Mouse (Mus musculus) stomach, postnatal 0 days (tissue): Measurements from ENCODE around the gene Pdlim1. TPM values are rescaled to one million over a fixed set of nuclear protein-coding genes. Genes with fewer than 3 reads are reported as not detected.

Source experiments
- ATAC-seq: fragments of 200-750 bp; cut with Nextera tagmentation; 2 replicates; pipeline ENCODE4 v1.8.0; 2017; ENCODE audit not compliant: low FRiP score, low TSS enrichment
- DNase-seq: peaks from one replicate; pipeline ENCODE4 v3.0.0-alpha.2; 2016; ENCODE audit warnings: low spot score
- H3K27ac ChIP-seq: fragments of 300-500 bp; sonication (generic); replicated peaks from 2 replicates; pipeline ENCODE4 v1.5.1; 2014; ENCODE audit warnings: mild to moderate bottlenecking, control low read depth
- H3K27me3 ChIP-seq: fragments of 300-500 bp; sonication (generic); 2 replicates; pipeline ENCODE4 v1.6.1; 2014; ENCODE audit warnings: low read length; ENCODE audit not compliant: control insufficient read depth, insufficient read depth
- H3K36me3 ChIP-seq: fragments of 300-500 bp; sonication (generic); 2 replicates; pipeline ENCODE4 v1.6.1; 2014; ENCODE audit warnings: low read length, mixed read lengths; ENCODE audit not compliant: control insufficient read depth, insufficient read depth
- H3K4me1 ChIP-seq: fragments of 300-500 bp; sonication (generic); replicated peaks from 2 replicates; pipeline ENCODE4 v1.6.1; 2014; ENCODE audit warnings: antibody characterized with exemption; ENCODE audit not compliant: control insufficient read depth, insufficient read depth
- H3K4me2 ChIP-seq: fragments of 300-500 bp; sonication (generic); replicated peaks from 2 replicates; pipeline ENCODE4 v1.6.1; 2014; ENCODE audit warnings: low read depth, mild to moderate bottlenecking, control low read depth, moderate library complexity
- H3K4me3 ChIP-seq: fragments of 300-500 bp; sonication (generic); 2 replicates; pipeline ENCODE4 v1.5.1; 2014; ENCODE audit warnings: low read depth, low read length, control low read depth
- H3K9ac ChIP-seq: fragments of 300-500 bp; sonication (generic); 2 replicates; pipeline ENCODE4 v1.6.1; 2014; ENCODE audit warnings: mild to moderate bottlenecking, low read length, control low read depth, mixed read lengths
- H3K9me3 ChIP-seq: fragments of 300-500 bp; sonication (generic); 2 replicates; pipeline ENCODE4 v1.6.1; 2016; ENCODE audit warnings: low read length; ENCODE audit not compliant: control insufficient read depth
- CTCF ChIP-seq: IDR thresholded peaks from 2 replicates; pipeline ENCODE4 v1.5.1; 2016; ENCODE audit warnings: antibody characterized with exemption, low read depth, mild to moderate bottlenecking, moderate library complexity
- EP300 ChIP-seq: optimal IDR thresholded peaks from 2 replicates; pipeline ENCODE3; 2016; ENCODE audit warnings: antibody characterized with exemption
- WGBS: fragments of 180-500 bp; shearing (Covaris S2); extraction: QIAGEN DNeasy Blood & Tissue Kit; methylation state at CpG from one replicate; pipeline ENCODE4 v1.1.7; 2014; 5-methylcytosine and 5-hydroxymethylcytosine counted together
- polyA plus RNA-seq: library from polyadenylated mRNA; unstranded; fragments of >200 nt; fragmentation: Nextera tagmentation; extraction: Ambion mirVana; gene quantifications from 2 replicates; pipeline ENCODE4 v1.2.1, GENCODE M21; 2015

Gene Pdlim1
- polyA plus RNA-seq, 1 experiment from 2014 or later: 298 TPM

DNA sequence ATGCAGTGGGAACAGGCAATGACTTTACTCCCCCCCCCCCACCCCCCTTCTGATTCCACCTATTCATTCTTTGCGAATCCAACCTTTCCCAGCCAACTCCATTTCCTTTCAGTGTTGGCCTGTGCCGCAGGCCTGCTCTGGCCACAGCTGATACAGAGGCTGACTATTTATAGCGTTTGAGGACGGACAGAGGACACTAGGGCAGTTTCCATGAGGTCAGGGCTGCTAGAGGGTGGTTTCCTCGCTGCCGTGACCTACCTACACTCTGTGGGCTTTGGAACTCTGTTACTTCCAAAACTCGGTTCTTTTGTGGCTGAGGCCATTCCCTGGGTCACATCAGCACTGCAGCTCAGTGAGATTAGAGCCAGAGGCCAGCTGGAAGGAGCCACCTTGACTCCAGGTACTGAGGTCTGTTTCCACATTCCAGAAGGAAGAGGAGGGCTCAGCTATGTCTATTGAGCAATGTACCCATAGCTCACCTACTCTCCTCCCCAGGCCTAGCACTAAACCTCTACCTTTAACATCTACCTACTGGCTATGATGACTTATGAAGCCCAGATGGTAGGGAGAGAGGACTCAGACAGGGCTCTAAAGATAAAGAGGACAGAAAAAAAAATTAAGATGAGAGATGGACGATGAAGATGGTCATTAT, 6.9 kb upstream of the Pdlim1 start:
- H3K9ac ChIP-seq: no peak overlapping the region
- H3K27me3 ChIP-seq: no peaks in the 10 kb centered on the region
- no peak overlapping the region for H3K4me3 ChIP-seq
- TF ChIP-seq CTCF (no peak), EP300 (no peak)
- no peak for DNase-seq
- 79% methylated on average over 8 of the region's 8 CpGs for WGBS
- no peak for ATAC-seq
- H3K4me2 ChIP-seq: no peak overlapping the region
- no peak overlapping the region for H3K27ac ChIP-seq
- no peaks in the 10 kb centered on the region for H3K4me1 ChIP-seq
- 0 out of 2 replicates have a peak, but pooled peaks cover 3% of the 10 kb centered on the region for H3K9me3 ChIP-seq
- no peaks in the 10 kb centered on the region for H3K36me3 ChIP-seq

DNA sequence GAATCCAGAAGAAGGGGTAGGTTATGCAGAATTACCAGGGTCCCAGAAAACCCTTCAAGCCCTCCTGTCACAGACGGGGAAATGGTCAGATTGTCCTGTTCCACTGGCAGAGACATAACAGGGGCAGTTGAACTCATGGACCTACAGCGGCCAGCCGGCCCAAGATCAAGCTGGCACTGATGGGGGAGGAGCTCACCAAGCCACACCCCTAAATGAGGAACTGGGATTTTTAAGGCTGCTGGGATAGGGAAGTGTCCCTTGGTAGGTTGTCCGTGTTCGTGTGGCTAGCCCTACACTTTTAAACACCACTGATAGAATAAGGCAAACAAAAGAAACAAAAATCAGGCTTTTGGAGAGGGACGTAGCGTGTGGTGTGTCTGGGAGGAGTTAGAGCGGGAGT, 5.9 kb upstream of the Pdlim1 start:
- H3K4me2 ChIP-seq: no peak overlapping the region
- 0 out of 2 replicates have a peak, but pooled peaks cover 3% of the 10 kb centered on the region for H3K9me3 ChIP-seq
- DNase-seq: no peak
- TF ChIP-seq EP300: no peak
- no peak for TF ChIP-seq CTCF
- H3K36me3 ChIP-seq: no peaks in the 10 kb centered on the region
- no peaks in the 10 kb centered on the region for H3K4me1 ChIP-seq
- H3K27ac ChIP-seq: no peak overlapping the region
- ATAC-seq: 0 out of 2 replicates have a peak, but pooled peaks have one; percentile 31
- no peak overlapping the region for H3K9ac ChIP-seq
- H3K4me3 ChIP-seq: no peak overlapping the region
- 86% methylated on average over 8 of the region's 8 CpGs for WGBS
- no peaks in the 10 kb centered on the region for H3K27me3 ChIP-seq

DNA sequence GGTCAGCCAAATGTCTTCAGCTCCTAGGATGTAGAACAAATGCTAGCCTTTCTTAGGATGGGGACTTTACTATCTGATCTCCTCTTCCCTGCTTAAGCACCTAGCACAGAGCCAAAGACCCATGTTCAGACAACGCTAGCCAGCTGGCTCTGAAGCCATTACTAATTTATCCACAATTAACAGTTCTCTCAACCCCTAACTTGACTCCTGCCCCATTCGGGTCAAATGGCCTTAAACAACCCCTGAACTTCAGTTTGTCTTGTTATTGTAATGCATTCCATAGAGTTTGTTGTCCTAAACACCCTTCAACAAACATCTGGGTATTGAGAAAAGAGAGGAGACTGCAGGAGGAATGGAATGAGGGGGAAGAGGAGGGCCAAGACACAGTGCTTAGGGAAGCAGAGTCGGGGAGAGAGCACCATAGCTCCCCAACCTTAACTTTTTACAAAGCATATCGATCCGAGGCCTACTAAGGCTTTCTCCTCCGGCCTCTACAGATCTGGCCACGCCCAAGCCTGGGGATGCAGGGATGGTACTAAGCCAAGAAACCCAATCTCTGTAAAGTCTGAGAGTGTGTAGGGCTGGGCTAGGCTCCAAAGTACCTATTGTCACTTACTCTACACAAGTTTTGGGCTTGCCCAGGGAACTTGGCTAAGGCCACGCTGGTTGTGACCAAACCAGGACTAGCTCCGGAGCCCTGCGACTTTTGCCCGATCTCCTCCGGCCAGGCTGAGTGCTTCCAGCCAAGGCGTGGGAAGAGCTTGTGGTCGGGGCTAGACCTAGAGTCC, 4.0 kb upstream of the Pdlim1 start:
- Histone ChIP-seq H3K4me1 (no peaks in the 10 kb centered on the region), H3K4me2 (no peak overlapping the region), H3K9ac (no peak overlapping the region), H3K27me3 (no peaks in the 10 kb centered on the region), H3K27ac (no peak overlapping the region), H3K36me3 (no peaks in the 10 kb centered on the region), H3K9me3 (no peaks in the 10 kb centered on the region), H3K4me3 (no peak overlapping the region)
- 72% methylated on average over 14 of the region's 14 CpGs for WGBS
- DNase-seq (no peak), ATAC-seq (no peak)
- TF ChIP-seq CTCF: no peak
- TF ChIP-seq EP300: no peak

DNA sequence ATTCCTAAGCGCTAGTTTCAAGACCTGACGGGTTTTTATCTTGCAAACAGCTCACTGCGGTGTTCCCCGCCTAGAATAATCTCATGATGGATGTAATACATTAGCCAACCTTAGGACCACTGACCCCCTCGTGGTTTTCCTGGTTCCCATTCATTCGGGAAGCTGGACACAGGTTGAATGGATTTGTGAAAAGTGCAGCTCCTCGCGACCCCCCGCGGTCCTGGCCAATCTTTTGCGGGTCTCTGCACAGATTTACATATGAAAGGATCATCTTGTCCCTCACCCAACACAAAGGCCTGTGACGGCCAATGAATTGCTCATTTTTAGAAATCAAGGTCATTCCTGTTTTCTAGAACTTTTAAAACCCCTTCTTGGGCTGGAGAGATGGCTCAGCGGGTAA, 1.0 kb upstream of the Pdlim1 start:
- no peak for DNase-seq
- Histone ChIP-seq H3K27me3 (no peaks in the 10 kb centered on the region), H3K36me3 (no peaks in the 10 kb centered on the region), H3K9ac (no peak overlapping the region), H3K4me1 (no peaks in the 10 kb centered on the region), H3K4me2 (no peak overlapping the region), H3K9me3 (no peaks in the 10 kb centered on the region), H3K27ac (no peak overlapping the region), H3K4me3 (no peak overlapping the region)
- WGBS: 49% methylated on average over 13 of the region's 13 CpGs
- TF ChIP-seq CTCF: no peak
- no peak for TF ChIP-seq EP300
- no peak for ATAC-seq

DNA sequence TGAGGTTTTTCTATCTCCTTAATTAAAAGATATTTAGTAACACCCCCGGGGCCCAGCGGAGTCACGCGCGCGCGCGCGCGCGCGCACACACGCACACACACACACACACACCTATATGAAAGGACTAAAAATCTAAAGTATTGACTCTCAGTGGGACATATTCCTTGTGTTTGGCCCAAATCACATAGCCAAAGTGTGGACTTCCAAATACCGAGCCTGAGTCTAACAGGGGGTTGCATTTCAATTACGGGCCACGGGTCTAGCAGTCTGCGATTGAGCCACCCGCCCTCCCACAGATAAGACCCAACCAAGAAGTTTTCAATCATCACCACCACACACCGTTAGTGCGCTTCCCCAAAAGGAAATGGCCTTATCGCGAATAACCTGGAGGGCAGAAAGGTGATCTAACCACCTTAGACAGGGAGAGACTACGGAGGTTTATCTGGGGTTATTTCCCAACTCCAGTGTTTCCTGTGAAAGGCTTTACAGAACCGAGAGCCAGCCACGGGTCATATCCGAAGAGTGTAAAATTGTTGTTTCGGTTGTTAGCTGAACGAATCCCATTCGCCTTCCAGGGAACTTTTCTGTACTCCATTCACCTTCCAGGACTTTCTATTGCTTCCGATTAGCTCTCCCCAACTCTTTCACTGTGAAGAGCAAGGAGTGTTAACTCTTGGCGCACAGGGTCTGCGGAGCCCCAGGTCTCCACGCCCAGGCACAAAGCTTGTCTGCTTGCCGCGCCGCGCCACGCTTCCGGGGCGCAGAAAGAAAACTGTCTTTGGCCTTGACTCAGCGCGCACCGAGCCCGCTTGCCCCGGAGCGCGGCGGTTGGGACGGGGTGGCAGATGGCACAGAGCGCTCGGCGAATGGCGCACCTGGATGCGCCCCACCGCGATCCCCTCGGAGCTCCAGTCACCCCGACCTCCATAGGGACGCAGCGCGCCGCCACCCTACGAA, 1.0 kb downstream of the Pdlim1 start:
- H3K36me3 ChIP-seq: no peaks in the 10 kb centered on the region
- H3K4me2 ChIP-seq: peak overlapping the region; percentile 81
- H3K4me3 ChIP-seq: peak overlapping the region; percentile 78
- DNase-seq (no peak), ATAC-seq (peak; percentile 20)
- peak overlapping the region; percentile 86 for H3K27ac ChIP-seq
- peak overlapping the region; percentile 85 for H3K9ac ChIP-seq
- H3K4me1 ChIP-seq: no peaks in the 10 kb centered on the region
- TF ChIP-seq EP300 (no peak), CTCF (no peak)
- 6% methylated on average over 63 of the region's 63 CpGs for WGBS
- H3K9me3 ChIP-seq: no peaks in the 10 kb centered on the region
- no peaks in the 10 kb centered on the region for H3K27me3 ChIP-seq
